Mouse (Mus musculus) E14TG2a.4 (cell line): ENCODE measurements at regions not wholly inside any gene's neighbourhood (a gene's known extent, or its start where the extent isn't known, plus 50 kb on each side); places are given as distances from the start of the nearest gene placed in this dataset.

Source experiments
- H3K27me3 ChIP-seq: 2 replicates; pipeline ENCODE4 v1.6.1; 2014; ENCODE audit warnings: low read length, control low read depth; ENCODE audit not compliant: insufficient read depth
- H3K36me3 ChIP-seq: 2 replicates; pipeline ENCODE4 v1.6.1; 2014; ENCODE audit warnings: low read length, control low read depth; ENCODE audit not compliant: insufficient read depth
- H3K4me1 ChIP-seq: replicated peaks from 2 replicates; pipeline ENCODE4 v1.6.1; 2014; ENCODE audit warnings: low read depth, low read length, control low read depth
- H3K4me3 ChIP-seq: replicated peaks from 2 replicates; pipeline ENCODE4 v1.5.1; 2014; ENCODE audit warnings: mild to moderate bottlenecking, low read length
- H3K9me3 ChIP-seq: 2 replicates; pipeline ENCODE4 v1.6.1; 2014; ENCODE audit warnings: low read length, control low read depth
- CTCF ChIP-seq: conservative IDR thresholded peaks from 2 replicates; pipeline ENCODE4 v1.5.1; 2014; ENCODE audit warnings: low read length
- NANOG ChIP-seq: IDR thresholded peaks from 2 replicates; pipeline ENCODE4 v1.6.1; 2014; ENCODE audit warnings: borderline replicate concordance, low read length, mixed read lengths
- POU5F1 ChIP-seq: IDR thresholded peaks from 2 replicates; pipeline ENCODE4 v1.6.1; 2014; ENCODE audit warnings: low read length, borderline replicate concordance

GRCm38 (mm10) chr7:83289915-83290773 lies 294.6 kb upstream of the Tmc3 start:
- Histone ChIP-seq H3K4me3 (no peak overlapping the region), H3K4me1 (peaks cover 13% of the 10 kb centered on the region), H3K27me3 (no peaks in the 10 kb centered on the region), H3K36me3 (no peaks in the 10 kb centered on the region), H3K9me3 (no peaks in the 10 kb centered on the region)
- no peak for TF ChIP-seq POU5F1

DNA sequence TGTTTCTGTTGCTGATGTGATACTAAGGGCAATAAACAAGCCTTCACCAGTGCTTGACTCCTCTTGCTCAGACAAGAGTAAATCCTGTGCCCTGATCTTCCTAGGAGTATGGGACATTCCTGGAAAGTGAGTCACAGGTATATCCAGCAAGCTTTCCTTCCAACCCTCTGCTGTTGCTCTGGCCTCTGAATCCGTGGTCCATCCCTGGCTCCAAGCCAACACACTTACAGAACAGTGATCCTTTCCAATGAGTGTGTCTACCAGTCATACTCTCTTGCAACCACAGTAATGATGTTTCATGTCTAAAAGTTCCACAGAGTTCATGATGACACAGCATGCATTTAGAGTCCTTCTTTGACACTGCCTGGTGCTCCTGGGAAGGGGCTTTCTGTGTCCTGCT lies 277.6 kb upstream of the Tmc3 start:
- no peak for TF ChIP-seq CTCF

GRCm38 (mm10) chr7:83312172-83312571 lies 272.6 kb upstream of the Tmc3 start:
- Histone ChIP-seq H3K36me3 (no peaks in the 10 kb centered on the region), H3K27me3 (no peaks in the 10 kb centered on the region), H3K9me3 (peaks cover 12% of the 10 kb centered on the region), H3K4me1 (no peaks in the 10 kb centered on the region), H3K4me3 (no peak overlapping the region)
- TF ChIP-seq NANOG = no peak
- no peak for TF ChIP-seq CTCF
- no peak for TF ChIP-seq POU5F1

More for the DNA sequence above, 277.6 kb upstream of the Tmc3 start:
- Histone ChIP-seq H3K27me3 (no peaks in the 10 kb centered on the region), H3K4me1 (no peaks in the 10 kb centered on the region), H3K4me3 (no peak overlapping the region), H3K36me3 (no peaks in the 10 kb centered on the region), H3K9me3 (peaks cover 12% of the 10 kb centered on the region)

DNA sequence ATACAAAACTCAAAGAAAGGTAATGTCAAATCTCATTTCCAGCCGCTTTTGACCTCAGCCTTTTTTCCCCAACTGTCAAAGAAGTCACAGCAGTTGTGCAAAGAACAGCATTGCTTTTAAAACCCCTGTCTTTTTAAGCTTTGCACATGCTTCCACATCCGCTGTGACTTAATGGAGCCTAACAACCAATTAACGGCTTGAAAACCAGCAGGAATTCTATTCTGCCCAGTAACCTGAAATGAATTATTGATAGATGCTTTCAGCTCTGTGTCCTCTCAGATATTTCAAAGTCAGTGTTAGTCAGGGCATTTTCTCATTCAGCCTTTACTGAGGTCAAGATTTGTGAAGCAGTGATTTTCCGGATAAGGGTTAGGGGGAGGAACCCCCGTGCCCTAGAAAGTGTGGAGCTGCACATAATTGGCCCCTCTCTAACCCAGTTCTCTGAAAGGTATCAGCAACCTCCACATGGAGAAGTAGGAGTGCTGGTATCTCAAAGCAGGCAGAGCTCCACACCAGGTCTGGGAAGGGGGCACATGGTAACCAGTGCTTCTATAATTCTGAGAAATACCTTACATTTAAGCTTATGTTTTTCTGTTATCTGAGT lies 254.8 kb upstream of the Tmc3 start:
- peaks cover 55% of the 10 kb centered on the region for H3K9me3 ChIP-seq
- TF ChIP-seq POU5F1 = no peak
- TF ChIP-seq NANOG = no peak
- TF ChIP-seq CTCF = no peak
- H3K27me3 ChIP-seq = no peaks in the 10 kb centered on the region
- H3K36me3 ChIP-seq = no peaks in the 10 kb centered on the region
- no peak overlapping the region for H3K4me3 ChIP-seq
- no peaks in the 10 kb centered on the region for H3K4me1 ChIP-seq

DNA sequence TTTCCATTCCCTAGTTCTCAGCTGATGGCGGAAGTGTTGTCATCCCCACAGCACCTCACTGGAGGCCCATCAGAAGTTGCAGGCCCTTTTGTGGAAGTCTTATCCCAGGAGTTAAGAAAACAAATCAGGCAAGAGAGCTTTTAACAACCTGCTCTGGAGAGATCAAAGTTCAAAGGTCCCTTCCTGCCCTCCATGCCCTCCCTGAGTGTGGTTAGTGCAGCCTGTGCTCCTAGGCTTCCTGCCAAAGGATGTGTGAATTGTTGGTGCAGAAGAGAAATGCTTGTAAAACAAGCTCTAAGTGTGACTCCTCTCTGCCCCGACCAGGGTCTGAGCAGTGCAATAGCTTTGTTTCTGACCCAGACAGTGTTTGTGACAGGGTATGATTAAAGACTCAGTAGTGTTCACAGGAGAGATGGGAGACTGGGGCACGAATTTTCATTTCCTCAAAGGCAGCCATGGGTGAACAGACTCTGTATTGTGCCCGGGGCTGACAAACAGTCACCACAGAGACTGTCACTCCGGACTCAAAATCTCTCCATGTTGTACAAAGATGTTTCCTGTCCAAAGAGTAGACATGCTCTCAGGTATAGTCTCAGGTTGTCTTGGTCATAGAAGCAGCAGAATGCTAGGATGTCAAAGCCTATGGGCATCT lies 237.5 kb upstream of the Tmc3 start:
- no peak for TF ChIP-seq CTCF
- TF ChIP-seq POU5F1 = no peak
- TF ChIP-seq NANOG = no peak
- H3K36me3 ChIP-seq = no peaks in the 10 kb centered on the region
- no peak overlapping the region for H3K4me3 ChIP-seq
- H3K27me3 ChIP-seq = no peaks in the 10 kb centered on the region
- H3K9me3 ChIP-seq = peaks cover 14% of the 10 kb centered on the region
- no peaks in the 10 kb centered on the region for H3K4me1 ChIP-seq

- Histone ChIP-seq H3K27me3 (no peaks in the 10 kb centered on the region), H3K9me3 (0 out of 2 replicates have a peak, but pooled peaks cover 4% of the 10 kb centered on the region), H3K36me3 (no peaks in the 10 kb centered on the region), H3K4me1 (no peaks in the 10 kb centered on the region), H3K4me3 (no peak overlapping the region)
- TF ChIP-seq POU5F1 (no peak), NANOG (no peak), CTCF (no peak)
Measured at GRCm38 (mm10) chr7:83369191-83369590, 215.5 kb upstream of the Tmc3 start.

DNA sequence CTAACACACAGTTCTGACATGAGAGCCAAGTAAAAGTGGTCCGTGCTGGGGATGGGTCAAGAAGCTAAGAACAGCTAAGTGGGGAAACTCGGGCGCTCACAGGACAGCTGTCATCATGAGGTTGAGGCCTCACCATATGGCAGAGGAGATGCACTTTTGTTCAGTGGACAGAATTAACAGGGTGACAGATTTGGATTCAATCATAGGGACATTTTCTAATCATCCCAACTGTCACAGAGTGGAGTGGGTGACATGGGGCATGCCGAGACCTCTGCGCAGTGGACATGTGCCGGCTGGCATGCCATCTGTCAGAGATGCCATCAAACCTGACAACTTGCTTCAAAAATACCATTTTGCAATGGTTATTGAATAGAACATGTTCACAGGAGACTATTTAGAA lies 215.1 kb upstream of the Tmc3 start:
- Histone ChIP-seq H3K4me1 (no peaks in the 10 kb centered on the region), H3K9me3 (0 out of 2 replicates have a peak, but pooled peaks cover 4% of the 10 kb centered on the region), H3K27me3 (no peaks in the 10 kb centered on the region), H3K36me3 (no peaks in the 10 kb centered on the region), H3K4me3 (no peak overlapping the region)
- TF ChIP-seq NANOG (no peak), CTCF (no peak), POU5F1 (no peak)

GRCm38 (mm10) chr7:83376826-83377225 lies 207.9 kb upstream of the Tmc3 start:
- no peaks in the 10 kb centered on the region for H3K27me3 ChIP-seq
- no peak overlapping the region for H3K4me3 ChIP-seq
- no peaks in the 10 kb centered on the region for H3K36me3 ChIP-seq
- TF ChIP-seq NANOG (peak; percentile 81), POU5F1 (peak; percentile 52; the same call in 1 of the 2 replicates), CTCF (no peak)
- peaks cover 3% of the 10 kb centered on the region; the same call in 1 of the 2 replicates for H3K9me3 ChIP-seq
- peaks cover 33% of the 10 kb centered on the region for H3K4me1 ChIP-seq
